Mouse (Mus musculus) MEL (cell line): ENCODE results near the gene H3f3b.

ENCODE experiments used
- CHD2 ChIP-seq: IDR thresholded peaks from 2 replicates; pipeline ENCODE4 v1.6.1; 2011; ENCODE audit warnings: low read length, improper control_type of control experiment
- CTCF ChIP-seq, 3 experiments: IDR thresholded peaks in 2 of 3; conservative IDR thresholded peaks in 1 of 3; 2 replicates each; pipeline ENCODE4 v1.5.1; 2011 to 2012; ENCODE audit warnings: low read length in 3 of 3, low read depth in 2 of 3, mild to moderate bottlenecking in 2 of 3, improper control_type of control experiment in 1 of 3, inconsistent platforms in 1 of 3, mixed read lengths in 1 of 3, moderate library complexity in 1 of 3; ENCODE audit not compliant: control insufficient read depth in 1 of 3, insufficient read depth in 1 of 3, poor library complexity in 1 of 3, severe bottlenecking in 1 of 3
- E2F4 ChIP-seq: IDR thresholded peaks from 2 replicates; pipeline ENCODE4 v1.6.1; 2011; ENCODE audit warnings: low read depth, low read length, improper control_type of control experiment, borderline replicate concordance
- EP300 ChIP-seq, 2 experiments: IDR thresholded peaks; 2 replicates each; pipeline ENCODE4 v1.6.1; 2011; ENCODE audit warnings: improper control_type of control experiment in 2 of 2, low read length in 2 of 2, low read depth in 1 of 2, mild to moderate bottlenecking in 1 of 2
- GABPA ChIP-seq: IDR thresholded peaks from 2 replicates; pipeline ENCODE4 v1.6.1; 2012; ENCODE audit warnings: low read depth, mild to moderate bottlenecking, inconsistent platforms, low read length, improper control_type of control experiment, moderate library complexity
- GATA1 ChIP-seq: IDR thresholded peaks from 2 replicates; pipeline ENCODE4 v1.6.1; 2011; ENCODE audit warnings: low read depth, low read length, improper control_type of control experiment
- HCFC1 ChIP-seq: IDR thresholded peaks from 2 replicates; pipeline ENCODE4 v1.6.1; 2012; ENCODE audit warnings: low read depth, mild to moderate bottlenecking, inconsistent platforms, low read length, improper control_type of control experiment, moderate library complexity
- JUND ChIP-seq: IDR thresholded peaks from 2 replicates; pipeline ENCODE4 v1.6.1; 2011; ENCODE audit warnings: low read depth, mild to moderate bottlenecking, improper control_type of control experiment, low read length
- POLR2AphosphoS5 ChIP-seq: IDR thresholded peaks from 2 replicates; pipeline ENCODE4 v1.6.1; 2012; ENCODE audit warnings: low read depth, borderline replicate concordance, mild to moderate bottlenecking, inconsistent platforms, low read length, moderate library complexity, mixed read lengths
- RCOR1 ChIP-seq: IDR thresholded peaks from 2 replicates; pipeline ENCODE4 v1.6.1; 2012; ENCODE audit warnings: low read depth, mild to moderate bottlenecking, inconsistent platforms, low read length, improper control_type of control experiment
- ZC3H11A ChIP-seq: IDR thresholded peaks from 2 replicates; pipeline ENCODE4 v1.6.1; 2012; ENCODE audit warnings: low read depth, mild to moderate bottlenecking, inconsistent platforms, low read length, improper control_type of control experiment
- ZKSCAN1 ChIP-seq: IDR thresholded peaks from 2 replicates; pipeline ENCODE4 v1.6.1; 2012; ENCODE audit warnings: low read depth, mild to moderate bottlenecking, inconsistent platforms, low read length, improper control_type of control experiment, moderate library complexity

GRCm38 (mm10) chr11:116063562-116063961 lies 35.8 kb upstream of the H3f3b start:
- TF ChIP-seq HCFC1 (no peak), CTCF (IDR thresholded peaks at IDR 0.05 in 2 of 3, conservative IDR thresholded peaks at IDR 0.05 in 1 of 3; ENCODE audit: control insufficient read depth in 1 of 3, insufficient read depth in 1 of 3, low read depth in 2 of 3, low read length in 3 of 3, poor library complexity in 1 of 3, severe bottlenecking in 1 of 3) (no peak), ZC3H11A (no peak), EP300 (IDR thresholded peaks at IDR 0.05; ENCODE audit: low read depth in 1 of 2, low read length in 2 of 2) (no peak), RCOR1 (no peak), ZKSCAN1 (no peak), POLR2AphosphoS5 (no peak), E2F4 (no peak), CHD2 (no peak), JUND (no peak), GATA1 (no peak), GABPA (no peak)
